Mouse (Mus musculus) spleen, postnatal 14 days (tissue): ENCODE measurements around the gene Gm21721.
"Not testable (repeated sequence)": the region's sequence is repeated elsewhere in the genome, so short reads cannot be mapped to it uniquely, and the experiment has no call there.

Experiments used
- DNase-seq, 2 experiments: peaks; one replicate each; pipeline ENCODE4 v3.0.0; 2021 to 2022; ENCODE audit warnings: low spot score in 2 of 2

The Gm21721 gene

GRCm38 (mm10) chrY:9202090-9202489 lies at the start of gene Gm21721:
Gene Gm21721 (minus strand): TSS chrY:9202190.
- not testable (repeated sequence) for DNase-seq
